Mouse (Mus musculus) midbrain, postnatal 0 days (tissue): ENCODE data around the gene Rap2a. TPM values are rescaled to one million over a fixed set of nuclear protein-coding genes. Genes with fewer than 3 reads are reported as not detected.
A peak's percentile ranks its signal among the peaks of the same experiment; 100 is the strongest.

Experiments used
- ATAC-seq: fragments of 200-750 bp; cut with Nextera tagmentation; 2 replicates; pipeline ENCODE4 v1.8.0; 2017; ENCODE audit warnings: moderate number of reproducible peaks, mild to moderate bottlenecking, moderate TSS enrichment, moderate library complexity; ENCODE audit not compliant: low FRiP score
- DNase-seq: peaks from one replicate; pipeline ENCODE4 v3.0.0-alpha.2; 2015; ENCODE audit warnings: low spot score
- H3K27ac ChIP-seq: fragments of 300-500 bp; sonication (generic); 2 replicates; pipeline ENCODE4 v1.5.1; 2014; ENCODE audit warnings: low read depth, mild to moderate bottlenecking, low read length, mixed read lengths
- H3K27me3 ChIP-seq: fragments of 300-500 bp; sonication (generic); 2 replicates; pipeline ENCODE4 v1.6.1; 2014; ENCODE audit warnings: low read length, control low read depth, mixed read lengths; ENCODE audit not compliant: insufficient read depth
- H3K36me3 ChIP-seq: fragments of 300-500 bp; sonication (generic); 2 replicates; pipeline ENCODE4 v1.6.1; 2014; ENCODE audit warnings: low read length, control low read depth, mixed read lengths; ENCODE audit not compliant: insufficient read depth
- H3K4me1 ChIP-seq: fragments of 300-500 bp; sonication (generic); 2 replicates; pipeline ENCODE4 v1.6.1; 2014; ENCODE audit warnings: mild to moderate bottlenecking, control low read depth, antibody characterized with exemption, low read length, mixed read lengths; ENCODE audit not compliant: insufficient read depth
- H3K4me2 ChIP-seq: fragments of 300-500 bp; sonication (generic); 2 replicates; pipeline ENCODE4 v1.6.1; 2014; ENCODE audit warnings: low read depth, mild to moderate bottlenecking, low read length, mixed read lengths; ENCODE audit not compliant: poor library complexity, severe bottlenecking
- H3K4me3 ChIP-seq: fragments of 300-500 bp; sonication (generic); 2 replicates; pipeline ENCODE4 v1.5.1; 2014; ENCODE audit warnings: low read depth, mild to moderate bottlenecking, low read length, moderate library complexity
- H3K9ac ChIP-seq: fragments of 300-500 bp; sonication (generic); replicated peaks from 2 replicates; pipeline ENCODE4 v1.6.1; 2014; ENCODE audit warnings: mild to moderate bottlenecking, low read length, moderate library complexity, mixed read lengths; ENCODE audit not compliant: poor library complexity, severe bottlenecking
- H3K9me3 ChIP-seq: fragments of 300-500 bp; sonication (generic); 2 replicates; pipeline ENCODE4 v1.6.1; 2016; ENCODE audit warnings: low read length, control low read depth
- CTCF ChIP-seq: IDR thresholded peaks from 2 replicates; pipeline ENCODE4 v1.5.1; 2016; ENCODE audit warnings: antibody characterized with exemption, mild to moderate bottlenecking
- WGBS: fragments of 180-500 bp; shearing (Covaris S2); extraction: QIAGEN DNeasy Blood & Tissue Kit; methylation state at CpG from one replicate; pipeline ENCODE4 v1.1.7; 2014; 5-methylcytosine and 5-hydroxymethylcytosine counted together
- polyA plus RNA-seq: library from polyadenylated mRNA; unstranded; fragments of >200 nt; fragmentation: Nextera tagmentation; extraction: Ambion mirVana; gene quantifications from 2 replicates; pipeline ENCODE4 v1.2.1, GENCODE M21; 2015
- total RNA-seq: library from RNA; depleted of rRNA; stranded (reverse); fragments of >200 nt; gene quantifications from 2 replicates; pipeline ENCODE4 v1.2.3, GENCODE M21; 2014

Rap2a gene
- total and polyA plus RNA-seq, 2 experiments from 2014 or later, result 25.6 to 50.4 TPM

- Histone ChIP-seq H3K36me3 (no peaks in the 10 kb centered on the region), H3K27ac (peak overlapping the region; percentile 84; the same call in 1 of the 2 replicates), H3K9ac (0 out of 2 replicates have a peak overlapping the region, but pooled peaks have one; percentile 64), H3K4me3 (peak overlapping the region; percentile 84), H3K4me1 (peaks cover 5% of the 10 kb centered on the region; the same call in 1 of the 2 replicates), H3K27me3 (no peaks in the 10 kb centered on the region), H3K9me3 (no peaks in the 10 kb centered on the region), H3K4me2 (peak overlapping the region; percentile 57)
- WGBS, result 66% methylated on average over 7 of the region's 7 CpGs
- DNase-seq (peak; percentile 7), ATAC-seq (no peak)
- 0 out of 2 replicates have a peak, but pooled peaks have one; percentile 15 for TF ChIP-seq CTCF
Observed at GRCm38 (mm10) chr14:120476186-120476697, 2.0 kb upstream of the Rap2a start.

DNA sequence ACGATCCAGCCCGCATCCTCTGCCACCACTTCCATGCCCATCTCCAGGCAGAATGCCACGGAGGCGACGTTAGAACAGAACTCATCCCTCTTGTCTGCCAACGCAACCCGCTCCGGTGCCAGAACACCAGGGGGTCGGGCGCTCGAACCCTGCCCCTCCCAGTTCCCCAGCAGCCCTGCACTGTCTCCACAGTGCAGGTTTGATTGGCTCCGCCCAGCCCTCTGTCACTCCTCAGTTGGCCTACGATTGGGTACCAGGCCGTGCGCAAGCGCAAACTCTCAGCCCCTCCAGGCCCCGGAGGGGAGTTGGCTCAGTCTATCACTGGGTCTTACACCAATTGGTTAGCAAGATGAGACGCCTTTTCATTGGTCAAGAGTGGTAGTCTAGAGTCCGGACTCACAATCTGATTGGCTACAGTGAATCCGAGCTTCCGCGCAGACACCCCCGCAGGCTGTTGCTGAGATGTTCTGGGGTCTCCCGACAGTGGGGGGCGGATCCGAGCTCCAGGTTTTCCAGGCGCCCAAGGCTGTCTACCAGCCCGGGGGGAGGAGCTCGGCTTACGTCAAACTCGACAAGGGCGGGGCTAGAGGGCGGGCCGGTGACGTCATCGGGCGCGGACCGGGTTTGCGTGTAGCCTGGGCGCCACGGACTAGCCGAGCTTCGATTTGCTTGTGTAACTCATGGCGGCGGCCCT lies 809 bp upstream of the Rap2a start:
- peak overlapping the region; percentile 68 for H3K4me2 ChIP-seq

DNA sequence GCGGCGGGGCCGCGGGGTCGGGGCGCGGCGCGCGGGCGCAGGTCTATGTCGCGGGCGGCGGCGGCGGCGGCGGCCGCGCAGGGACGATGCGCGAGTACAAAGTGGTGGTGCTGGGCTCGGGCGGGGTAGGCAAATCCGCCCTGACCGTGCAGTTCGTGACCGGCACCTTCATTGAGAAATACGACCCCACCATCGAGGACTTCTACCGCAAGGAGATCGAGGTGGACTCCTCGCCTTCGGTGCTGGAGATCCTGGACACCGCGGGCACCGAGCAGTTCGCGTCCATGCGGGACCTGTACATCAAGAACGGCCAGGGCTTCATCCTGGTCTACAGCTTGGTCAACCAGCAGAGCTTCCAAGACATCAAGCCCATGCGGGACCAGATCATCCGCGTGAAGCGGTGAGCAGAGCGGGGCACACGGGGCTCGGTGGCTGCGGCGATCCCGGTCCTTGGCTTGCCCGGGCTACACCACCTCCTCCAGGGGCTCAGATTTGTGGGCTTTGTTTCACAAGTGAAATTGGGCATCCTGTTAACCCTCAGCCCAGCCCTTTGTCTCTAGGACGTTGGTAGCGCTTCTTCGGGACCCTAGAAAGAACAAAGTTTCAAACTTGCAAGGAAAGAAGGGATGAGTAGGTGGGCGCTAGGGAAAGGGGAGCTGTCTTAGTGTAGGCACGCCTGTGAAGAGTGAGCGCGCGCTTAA lies 547 bp downstream of the Rap2a start:
- peak overlapping the region; percentile 68 for H3K4me2 ChIP-seq
- H3K27me3 ChIP-seq, result no peaks in the 10 kb centered on the region
- H3K4me3 ChIP-seq, result peak overlapping the region; percentile 84
- ATAC-seq (no peak), DNase-seq (peak; percentile 19)
- peak overlapping the region; percentile 99 for H3K27ac ChIP-seq
- no peaks in the 10 kb centered on the region for H3K36me3 ChIP-seq
- H3K4me1 ChIP-seq, result peaks cover 6% of the 10 kb centered on the region; the same call in 1 of the 2 replicates
- no peak for TF ChIP-seq CTCF
- WGBS, result 1% methylated on average over 59 of the region's 62 CpGs
- peak overlapping the region; percentile 89 for H3K9ac ChIP-seq
- no peaks in the 10 kb centered on the region for H3K9me3 ChIP-seq

More for the DNA sequence above, 809 bp upstream of the Rap2a start:
- peak overlapping the region; percentile 84 for H3K4me3 ChIP-seq
- peak overlapping the region; percentile 64 for H3K9ac ChIP-seq
- no peaks in the 10 kb centered on the region for H3K36me3 ChIP-seq
- H3K4me1 ChIP-seq, result peaks cover 6% of the 10 kb centered on the region; the same call in 1 of the 2 replicates
- TF ChIP-seq CTCF, result peak; percentile 18; the same call in 1 of the 2 replicates
- WGBS, result under 1% methylated on average over 44 of the region's 46 CpGs
- ATAC-seq (peak; percentile 96), DNase-seq (peak; percentile 100)
- H3K9me3 ChIP-seq, result no peaks in the 10 kb centered on the region
- peak overlapping the region; percentile 99 for H3K27ac ChIP-seq
- H3K27me3 ChIP-seq, result no peaks in the 10 kb centered on the region

GRCm38 (mm10) chr14:120480341-120480900 lies 2.2 kb downstream of the Rap2a start:
- WGBS, result 86% methylated on average over 8 of the region's 8 CpGs
- Histone ChIP-seq H3K36me3 (no peaks in the 10 kb centered on the region), H3K9me3 (no peaks in the 10 kb centered on the region), H3K4me3 (peak overlapping the region; percentile 29; the same call in 1 of the 2 replicates), H3K4me2 (peak overlapping the region; percentile 68), H3K27ac (no peak overlapping the region), H3K4me1 (peaks cover 6% of the 10 kb centered on the region; the same call in 1 of the 2 replicates), H3K9ac (no peak overlapping the region), H3K27me3 (no peaks in the 10 kb centered on the region)
- DNase-seq (no peak), ATAC-seq (no peak)
- no peak for TF ChIP-seq CTCF

DNA sequence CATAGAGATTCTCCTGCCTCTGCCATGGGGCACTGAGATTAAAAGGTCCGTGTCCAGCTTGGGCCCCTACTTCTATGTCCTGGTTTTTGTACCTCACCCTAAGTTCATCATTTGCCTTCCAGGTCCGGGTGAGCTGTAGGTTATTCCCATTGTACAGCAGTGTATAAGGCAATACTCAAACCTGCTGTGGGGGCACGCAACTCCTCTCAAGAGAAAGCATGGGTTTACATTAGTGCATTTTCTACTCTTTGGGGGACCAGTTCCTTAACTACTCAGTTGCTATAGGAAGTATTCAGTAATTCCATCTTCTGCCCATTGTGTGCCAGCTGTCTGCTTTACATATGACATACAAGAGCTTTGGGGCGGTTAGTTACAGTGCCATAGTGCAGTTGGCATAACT lies 2.7 kb downstream of the Rap2a start:
- Histone ChIP-seq H3K9ac (no peak overlapping the region), H3K36me3 (no peaks in the 10 kb centered on the region), H3K4me1 (peaks cover 6% of the 10 kb centered on the region; the same call in 1 of the 2 replicates), H3K27me3 (no peaks in the 10 kb centered on the region), H3K9me3 (no peaks in the 10 kb centered on the region), H3K4me2 (peak overlapping the region; percentile 30; the same call in 1 of the 2 replicates), H3K4me3 (0 out of 2 replicates have a peak overlapping the region, but pooled peaks have one; percentile 8), H3K27ac (no peak overlapping the region)
- no peak for TF ChIP-seq CTCF
- no peak for DNase-seq
- ATAC-seq, result no peak
- WGBS, result 92% methylated on average over 4 of the region's 4 CpGs
